Mouse (Mus musculus) erythroblast, adult 5-6 weeks (primary cell): Measurements from ENCODE around the gene Fgf22. TPM values are rescaled to one million over a fixed set of nuclear protein-coding genes. Genes with fewer than 3 reads are reported as not detected.

Experiments used
- ATAC-seq: replicated peaks from 2 replicates; pipeline ENCODE4 v1.8.0; 2016; ENCODE audit warnings: moderate number of reproducible peaks, mild to moderate bottlenecking, moderate TSS enrichment, inconsistent platforms; ENCODE audit not compliant: poor library complexity, low FRiP score, severe bottlenecking
- total RNA-seq, 2 experiments: library from RNA; stranded (forward) in 1 of 2; stranded (reverse) in 1 of 2; fragments of 150-400 nt in 1 of 2; fragments of 200-764, 138-1000 nt in 1 of 2; gene quantifications; 2 replicates each; pipeline versions ENCODE4 v1.2.3 to v1.2.4; 2015 to 2017; ENCODE audit warnings: low replicate concordance in 2 of 2

Gene Fgf22
- total RNA-seq (2015; ENCODE audit: low replicate concordance) (not detected in 2 replicates), total RNA-seq (2017; ENCODE audit: low replicate concordance) (0.26 TPM in 1 of 2 replicates, not detected in the other)

- peak; percentile 76 for ATAC-seq
Measured at GRCm38 (mm10) chr10:79754856-79755516, at the start of gene Fgf22. Gene Fgf22, plus strand, starts transcription at chr10:79755076.

DNA sequence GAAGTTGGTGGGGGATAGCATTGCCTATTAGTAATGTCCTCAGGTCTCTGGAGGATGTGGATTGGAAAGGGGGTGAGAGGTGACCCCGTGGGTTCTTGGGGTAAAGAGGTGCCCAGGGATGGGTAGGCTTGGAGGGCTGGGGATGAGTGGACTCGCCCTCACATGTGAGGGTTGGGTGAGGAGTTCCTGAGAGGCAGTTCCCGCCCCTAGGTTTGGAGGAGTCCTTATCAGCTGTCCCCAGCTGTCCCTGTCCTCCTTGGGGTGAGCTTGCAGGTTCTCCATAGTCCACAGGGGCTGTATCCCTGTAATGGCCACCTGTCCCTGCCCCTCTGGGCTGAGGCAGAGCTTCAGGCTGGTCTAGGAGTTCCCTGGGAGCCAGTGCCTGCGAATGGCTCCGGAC, 48.9 kb upstream of the Fgf22 start:
- ATAC-seq, result peak; percentile 78

DNA sequence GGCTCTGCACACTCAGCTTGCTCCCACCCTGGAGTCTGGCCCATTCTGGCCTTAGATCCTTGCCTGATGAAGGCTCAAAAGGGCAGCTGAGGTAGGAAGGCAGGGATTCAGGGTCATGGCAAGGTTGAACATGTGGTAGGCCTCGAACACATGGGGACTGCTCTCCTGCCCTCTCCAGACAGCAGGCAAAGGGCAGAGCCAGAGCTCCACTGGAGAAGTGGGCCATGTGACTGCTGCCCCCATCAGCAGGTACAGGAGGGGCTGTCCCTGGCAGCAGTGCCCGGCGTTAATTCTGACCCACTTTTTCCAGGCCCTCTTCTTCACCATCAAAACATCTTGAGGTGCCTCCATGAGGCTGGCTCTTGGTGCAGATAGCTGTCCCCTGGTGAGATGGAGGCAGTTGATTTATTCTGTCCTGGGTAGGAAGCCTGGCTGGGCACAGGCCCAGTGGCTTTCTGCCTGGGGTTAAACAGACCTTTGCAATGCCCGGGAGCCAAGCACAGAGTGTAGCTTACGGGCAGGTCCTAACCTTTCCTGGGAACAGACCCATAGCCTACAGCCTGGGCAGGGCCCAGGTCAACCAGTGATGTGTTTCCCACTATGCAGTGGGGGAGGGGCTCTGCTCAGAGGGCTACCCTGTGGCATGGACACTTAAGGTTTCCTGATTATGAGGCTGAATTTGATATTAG, 48.3 kb upstream of the Fgf22 start:
- ATAC-seq, result peak; percentile 8

GRCm38 (mm10) chr10:79707162-79707561, 47.7 kb upstream of the Fgf22 start:
- 0 out of 2 replicates have a peak, but pooled peaks have one; percentile 5 for ATAC-seq

DNA sequence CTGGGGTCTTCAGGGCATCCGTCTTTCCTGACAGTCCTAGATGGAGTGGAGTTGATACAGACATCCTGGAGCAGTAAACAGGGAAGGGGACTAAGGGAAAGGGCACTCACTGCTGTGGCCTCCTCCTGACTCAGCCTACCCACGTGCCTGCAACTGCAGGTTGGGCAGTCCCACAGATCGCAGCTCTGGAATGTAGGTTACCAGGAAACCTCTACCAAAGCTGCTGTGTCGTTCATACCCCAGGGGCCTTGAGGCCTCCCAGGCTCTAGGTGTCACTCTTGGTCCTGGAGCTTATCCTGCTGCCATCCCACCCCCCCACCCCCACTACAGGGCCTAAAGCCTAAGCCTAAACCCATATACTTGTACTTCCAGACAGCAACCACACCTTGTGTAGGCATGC, 47.1 kb upstream of the Fgf22 start:
- ATAC-seq, result no peak

- no peak for ATAC-seq
Measured at GRCm38 (mm10) chr10:79708668-79709067, 46.2 kb upstream of the Fgf22 start.

GRCm38 (mm10) chr10:79709307-79709706, 45.6 kb upstream of the Fgf22 start:
- ATAC-seq, result no peak

DNA sequence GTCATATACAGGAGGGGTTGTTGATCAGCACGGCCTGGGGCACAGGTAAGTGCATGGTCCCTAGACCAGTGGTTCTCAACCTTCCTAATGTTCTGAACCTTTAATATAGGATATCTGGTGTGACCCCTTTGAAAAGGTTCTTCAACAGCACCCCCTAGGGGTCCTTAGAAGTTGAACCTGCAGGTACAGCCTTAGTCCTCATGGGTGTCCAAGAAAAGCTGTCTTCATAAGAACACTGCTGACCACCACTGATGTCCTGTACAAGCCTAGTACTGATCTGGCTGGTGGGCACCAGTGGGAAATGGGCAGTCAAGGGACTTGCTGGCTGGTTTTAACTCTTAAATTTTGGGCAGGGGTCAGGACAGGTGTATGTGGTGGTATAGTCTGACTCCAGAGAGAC, 42.8 kb upstream of the Fgf22 start:
- peak; percentile 25 for ATAC-seq

DNA sequence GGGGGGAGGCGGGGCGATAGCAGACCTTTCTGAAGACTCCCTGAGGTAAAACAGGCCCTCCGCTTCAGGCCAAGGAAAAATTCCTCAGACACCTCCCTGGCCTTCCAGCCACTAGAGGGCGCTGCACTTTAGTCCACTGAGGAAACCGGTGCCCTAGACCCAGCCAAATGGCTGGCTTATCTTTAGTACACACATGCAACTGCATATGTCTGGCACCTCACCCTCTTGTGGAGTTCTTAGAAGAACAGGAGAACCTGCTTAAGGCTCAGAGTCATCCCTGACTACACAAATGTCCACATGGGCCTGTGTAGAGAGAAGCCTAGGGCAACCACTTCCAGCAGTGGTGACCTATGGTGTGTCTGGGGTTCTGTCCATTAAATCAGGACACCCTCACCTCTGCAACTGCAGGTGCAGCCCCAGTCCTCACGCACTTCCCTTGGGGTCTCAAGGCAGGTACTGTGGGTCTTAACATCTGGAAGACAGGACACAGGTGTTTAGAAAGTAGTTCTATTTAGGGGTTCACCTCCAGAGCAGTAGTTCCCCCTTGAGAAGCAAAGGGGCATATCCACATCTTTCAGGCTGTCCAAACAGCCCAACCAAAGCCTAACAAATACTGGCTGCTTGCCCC, 42.3 kb upstream of the Fgf22 start:
- peak; percentile 85 for ATAC-seq

- no peak for ATAC-seq
Measured at GRCm38 (mm10) chr10:79713163-79713562, 41.7 kb upstream of the Fgf22 start.

DNA sequence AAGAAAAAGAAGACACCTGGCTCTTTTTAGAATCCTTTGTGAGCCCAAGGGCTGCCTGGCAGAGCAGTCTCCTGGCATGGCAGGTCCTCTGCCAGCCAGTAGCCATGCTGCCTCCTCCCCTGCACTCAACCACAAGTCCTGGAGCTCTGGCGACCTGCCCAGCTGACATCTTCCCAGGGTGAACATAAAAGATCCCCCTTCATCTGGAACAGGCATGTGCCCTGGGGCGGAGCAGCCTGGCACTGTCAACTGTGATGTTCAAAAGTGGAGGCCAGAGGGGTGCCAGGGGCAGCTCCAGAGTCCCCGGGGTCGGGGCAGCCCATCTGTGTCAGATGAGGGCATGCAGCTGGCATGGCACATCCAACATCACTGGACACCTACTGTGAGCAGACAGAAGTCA, 39.9 kb upstream of the Fgf22 start:
- ATAC-seq, result no peak

DNA sequence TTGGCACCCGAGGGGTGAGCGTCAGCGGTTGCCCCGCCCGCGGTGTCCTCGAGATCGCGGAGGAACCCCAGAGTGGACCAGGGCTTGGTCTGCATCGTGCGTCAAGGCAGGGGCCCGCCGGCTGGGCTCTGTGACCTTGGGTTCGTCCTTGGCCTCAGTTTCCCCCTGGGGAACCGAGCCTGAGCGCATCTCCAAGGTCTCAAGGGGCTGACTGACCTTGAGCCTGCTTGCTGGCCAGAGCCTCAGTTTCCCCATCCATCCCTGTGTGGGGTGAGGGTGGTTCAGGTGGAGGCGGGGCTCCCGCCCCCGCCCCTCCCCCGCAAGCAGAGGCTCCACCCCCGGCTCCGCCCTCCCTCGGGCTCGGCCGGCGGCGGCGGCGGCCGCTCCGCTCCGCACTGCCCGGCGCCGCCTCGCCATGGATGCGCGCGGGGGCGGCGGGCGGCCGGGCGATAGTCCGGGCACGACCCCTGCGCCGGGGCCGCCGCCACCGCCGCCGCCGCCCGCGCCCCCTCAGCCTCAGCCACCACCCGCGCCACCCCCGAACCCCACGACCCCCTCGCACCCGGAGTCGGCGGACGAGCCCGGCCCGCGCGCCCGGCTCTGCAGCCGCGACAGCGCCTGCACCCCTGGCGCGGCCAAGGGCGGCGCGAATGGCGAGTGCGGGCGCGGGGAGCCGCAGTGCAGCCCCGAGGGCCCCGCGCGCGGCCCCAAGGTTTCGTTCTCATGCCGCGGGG, 38.5 kb upstream of the Fgf22 start, which contains the start of gene Hcn2:
TSS of gene Hcn2 (plus strand) at position 381 of the 734 bp plus-strand sequence.
- no peak for ATAC-seq

GRCm38 (mm10) chr10:79716988-79717355, 37.9 kb upstream of the Fgf22 start:
- ATAC-seq, result no peak

GRCm38 (mm10) chr10:79717640-79718357, 37.1 kb upstream of the Fgf22 start:
- peak; percentile 37; the same call in 1 of the 2 replicates for ATAC-seq

- no peak for ATAC-seq
Measured at GRCm38 (mm10) chr10:79721089-79721488, 33.8 kb upstream of the Fgf22 start.

DNA sequence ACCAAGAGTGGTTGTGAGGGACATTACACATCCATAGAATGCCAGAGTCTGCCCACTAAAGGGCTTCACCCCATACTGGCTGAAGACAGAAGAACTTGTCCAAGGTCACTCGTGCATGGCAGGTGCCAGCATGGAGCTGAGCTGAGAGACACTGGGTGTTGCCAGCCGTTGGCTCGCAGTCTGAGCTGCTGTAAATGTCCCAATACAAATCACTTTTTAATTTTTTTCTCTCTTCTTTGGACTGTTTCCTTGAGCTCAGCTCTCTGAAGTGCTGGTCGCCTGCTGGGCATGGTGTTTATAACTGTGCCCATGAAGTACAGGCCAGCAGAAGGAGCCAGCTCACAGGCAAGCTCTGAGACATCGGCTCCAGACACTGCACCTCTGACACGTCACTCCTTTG, 31.8 kb upstream of the Fgf22 start:
- ATAC-seq, result no peak

DNA sequence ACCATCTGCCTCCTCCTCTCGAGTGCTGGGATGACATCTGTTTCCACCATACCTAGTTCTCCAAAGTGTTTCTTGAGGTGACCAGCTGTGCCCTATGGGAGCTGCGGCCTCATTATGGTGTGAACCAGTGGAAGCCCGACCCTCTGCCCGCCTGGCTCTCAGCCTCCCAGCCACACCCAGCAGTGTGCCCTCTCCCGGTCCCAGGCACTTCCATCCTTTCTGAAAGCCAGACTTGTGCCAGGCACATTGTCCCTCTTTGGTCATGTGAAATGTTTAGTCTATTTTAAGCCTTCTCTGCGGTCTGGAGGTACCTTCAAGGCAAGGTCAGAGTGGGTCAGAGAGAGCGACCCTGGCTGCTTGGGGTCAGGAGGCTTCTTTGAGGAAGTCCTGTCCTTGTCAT, 31.2 kb upstream of the Fgf22 start:
- no peak for ATAC-seq

DNA sequence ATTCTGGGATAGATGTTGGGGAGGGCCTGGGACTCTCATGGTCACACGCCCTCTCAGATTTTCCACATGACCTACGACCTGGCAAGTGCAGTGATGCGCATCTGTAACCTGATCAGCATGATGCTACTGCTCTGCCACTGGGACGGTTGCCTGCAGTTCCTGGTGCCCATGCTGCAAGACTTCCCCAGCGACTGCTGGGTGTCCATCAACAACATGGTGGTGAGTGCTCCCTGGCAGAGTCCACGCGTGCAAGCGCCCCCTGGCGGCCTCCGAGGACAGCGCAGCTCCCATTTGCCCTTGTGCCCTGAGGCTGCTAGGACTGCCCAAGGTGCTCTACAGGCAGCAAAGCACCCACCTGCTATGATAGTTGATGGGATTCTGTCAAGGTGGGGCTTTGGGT, 28.8 kb upstream of the Fgf22 start:
- peak; percentile 82 for ATAC-seq
